Mouse (Mus musculus): Measurements from ENCODE around the gene Ubc.
"Not testable (repeated sequence)": the region's sequence is repeated elsewhere in the genome, so short reads cannot be mapped to it uniquely, and the experiment has no call there.

The Ubc gene

GRCm38 (mm10) chr5:125389579-125390441, at the start of gene Ubc:
Ubc (minus strand) TSS chr5:125390202.
- DNase-seq (ENCODE audit: extremely low spot score) = peak; percentile 94

DNA sequence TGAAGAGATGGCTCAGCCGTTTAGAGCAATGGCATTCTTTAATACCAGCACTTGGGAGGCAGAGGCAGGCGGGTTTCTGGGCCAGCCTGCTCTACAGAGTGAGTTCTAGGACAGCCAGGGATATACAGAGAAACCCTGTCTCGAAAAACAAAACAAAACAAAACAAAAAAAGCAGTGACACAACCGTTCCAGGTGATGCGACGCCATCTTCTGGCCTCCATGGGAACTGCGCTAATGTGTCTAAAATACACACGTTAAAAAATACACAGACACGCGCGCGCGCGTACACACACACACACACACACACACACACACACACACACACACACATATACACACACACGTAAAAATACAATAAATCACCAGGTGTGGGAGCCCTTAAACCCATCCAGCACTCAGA, 44.3 kb upstream of the Ubc start:
- not testable (repeated sequence) for DNase-seq (ENCODE audit: extremely low spot score)

DNA sequence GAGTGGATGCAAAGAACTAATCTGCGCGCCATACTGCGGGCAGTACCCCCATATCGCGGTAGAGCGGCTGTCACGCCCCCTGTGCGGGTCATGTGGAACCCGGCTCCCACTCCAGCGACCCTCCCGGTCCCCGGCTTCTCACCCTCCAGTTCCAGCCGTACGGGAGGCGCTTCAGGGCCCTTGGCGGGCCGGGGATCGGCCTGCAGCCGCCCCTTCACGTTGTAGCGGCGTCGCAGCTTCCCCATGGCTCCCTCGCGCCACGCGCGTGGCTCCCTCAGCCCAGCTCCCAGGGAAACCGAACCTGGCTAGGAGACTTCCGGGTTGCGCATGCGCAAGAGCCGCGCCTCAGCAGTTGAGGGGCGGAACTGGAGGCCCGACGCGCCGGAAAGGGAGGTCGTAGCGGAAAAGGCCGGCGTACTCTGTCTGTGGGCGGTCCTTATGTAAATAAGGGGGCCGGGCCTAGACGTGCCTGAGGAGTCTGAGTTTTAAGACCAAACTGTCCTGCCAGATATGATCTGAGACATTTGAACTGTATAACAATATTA, 43.9 kb upstream of the Ubc start, which contains the start of gene Dhx37:
Gene Dhx37, minus strand, starts transcription at position 329 of the 545 bp plus-strand sequence.
- DNase-seq (ENCODE audit: extremely low spot score) = peak; percentile 91

GRCm38 (mm10) chr5:125432324-125432723, 42.3 kb upstream of the Ubc start:
- not testable (repeated sequence) for DNase-seq (ENCODE audit: extremely low spot score)

DNA sequence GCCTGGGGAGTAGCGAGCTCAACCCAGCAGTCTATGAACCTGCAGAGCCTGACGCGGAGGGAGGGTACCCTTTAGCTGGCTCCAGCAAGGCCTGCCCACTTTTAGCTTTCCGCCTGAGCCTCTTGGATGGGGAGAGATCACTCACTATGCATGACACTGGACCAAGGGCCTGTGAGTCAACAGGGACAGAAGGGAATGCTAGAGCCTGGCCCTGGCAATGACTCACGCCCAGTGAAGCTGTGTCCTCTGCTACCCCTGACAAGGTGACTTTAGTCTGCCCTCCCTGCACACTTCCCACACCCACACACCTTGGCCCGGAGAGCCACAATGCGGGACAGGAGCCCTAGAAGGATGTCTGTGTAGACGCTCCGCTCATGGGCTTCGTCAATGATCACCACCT, 36.3 kb upstream of the Ubc start:
- no peak for DNase-seq (ENCODE audit: extremely low spot score)

GRCm38 (mm10) chr5:125425698-125426276, 35.8 kb upstream of the Ubc start:
- no peak for DNase-seq (ENCODE audit: extremely low spot score)

DNA sequence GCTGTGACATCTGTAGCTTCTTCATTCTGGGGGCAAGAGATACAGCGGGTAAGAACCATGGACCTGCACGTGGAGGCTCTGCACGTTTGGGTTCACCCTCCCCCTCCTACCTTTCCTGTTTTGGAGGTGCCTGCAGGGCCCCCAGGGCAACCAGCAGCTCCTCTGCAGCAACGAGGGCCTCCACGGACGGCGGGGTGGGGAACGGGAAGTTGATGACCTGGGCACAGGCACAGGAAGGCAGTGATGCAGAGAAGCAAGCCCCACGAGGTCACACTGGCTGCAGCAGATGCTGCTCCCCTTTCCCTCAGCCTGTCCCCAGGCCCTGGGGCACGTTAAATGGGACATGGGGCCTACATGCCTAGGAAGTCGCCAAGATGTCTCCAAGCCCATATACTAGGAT, 29.1 kb upstream of the Ubc start:
- no peak for DNase-seq (ENCODE audit: extremely low spot score)

DNA sequence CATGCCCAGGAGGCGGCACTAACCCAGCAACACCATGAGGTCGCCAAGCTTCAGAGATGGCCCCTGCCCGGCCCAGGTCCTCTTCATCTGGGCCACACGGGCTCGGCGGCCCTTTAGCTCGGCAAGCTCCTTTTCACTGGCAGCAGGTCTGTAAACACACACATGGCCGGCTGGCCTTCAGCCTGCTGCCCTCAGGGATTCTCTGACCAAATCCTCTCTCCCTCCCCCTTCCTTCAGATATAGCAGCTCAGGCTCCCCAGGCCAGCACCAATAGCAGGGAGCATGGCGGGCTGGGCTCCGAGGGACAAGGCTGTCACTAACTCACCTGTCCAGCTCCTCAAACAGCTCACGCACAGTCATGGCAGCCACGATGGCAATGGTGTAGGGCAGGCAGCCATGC, 28.6 kb upstream of the Ubc start:
- no peak for DNase-seq (ENCODE audit: extremely low spot score)

DNA sequence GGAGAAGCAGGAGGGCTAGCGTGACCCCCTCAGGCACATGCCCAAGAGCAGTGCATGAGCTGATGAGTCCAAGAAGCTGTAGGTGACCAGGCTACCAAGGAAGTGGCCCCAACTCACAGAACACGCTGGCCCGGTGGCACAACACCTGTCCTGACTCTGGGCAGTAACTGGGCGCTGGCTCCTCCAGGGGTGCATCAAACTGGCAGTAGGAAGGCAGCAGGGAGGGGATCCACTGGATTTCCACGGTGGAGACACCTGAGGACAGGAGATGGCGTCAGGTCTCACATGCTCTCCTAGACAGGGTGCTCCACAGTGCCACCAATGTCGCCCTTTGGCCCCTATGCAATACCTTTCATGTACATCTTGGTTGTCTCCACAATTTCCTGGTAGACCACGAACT, 26.2 kb upstream of the Ubc start:
- DNase-seq (ENCODE audit: extremely low spot score) = no peak

DNA sequence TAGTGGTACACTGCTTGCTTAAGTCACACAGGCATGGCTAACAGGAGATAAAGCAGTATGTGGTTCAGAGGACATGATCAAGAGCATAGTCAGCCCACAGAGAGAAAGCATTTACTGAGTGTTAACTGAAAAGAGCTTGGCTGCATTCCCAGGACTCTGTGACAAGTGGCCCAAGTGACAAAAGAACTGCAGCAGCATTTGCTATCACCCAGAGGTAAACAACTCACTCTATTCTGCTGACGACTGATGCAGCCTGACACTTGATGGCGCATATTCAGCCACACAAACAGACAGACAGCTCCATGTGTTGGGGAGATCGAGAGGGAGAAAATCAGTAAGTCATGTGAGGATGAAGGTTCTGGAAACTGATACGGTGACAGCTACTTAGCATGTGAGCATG, 23.8 kb upstream of the Ubc start:
- DNase-seq (ENCODE audit: extremely low spot score) = no peak

DNA sequence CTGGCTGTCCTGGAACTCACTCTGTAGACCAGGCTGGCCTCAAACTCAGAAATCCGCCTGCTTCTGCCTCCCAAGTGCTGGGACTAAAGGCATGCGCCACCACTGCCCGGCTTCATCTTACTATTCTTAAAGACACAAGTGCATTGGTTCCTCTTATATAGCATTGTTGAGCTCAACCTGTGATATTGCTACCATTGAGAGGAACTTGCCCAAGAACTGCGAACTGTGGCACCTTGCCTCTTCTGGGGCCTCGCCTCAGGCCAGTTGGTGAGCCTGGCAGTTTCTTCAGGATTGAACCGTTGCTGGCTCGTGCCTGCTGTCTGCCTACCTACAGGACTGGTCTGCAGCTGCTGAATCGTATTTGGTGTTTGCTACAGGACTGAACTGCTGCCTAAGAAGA, 22.5 kb upstream of the Ubc start:
- DNase-seq (ENCODE audit: extremely low spot score) = not testable (repeated sequence)

DNA sequence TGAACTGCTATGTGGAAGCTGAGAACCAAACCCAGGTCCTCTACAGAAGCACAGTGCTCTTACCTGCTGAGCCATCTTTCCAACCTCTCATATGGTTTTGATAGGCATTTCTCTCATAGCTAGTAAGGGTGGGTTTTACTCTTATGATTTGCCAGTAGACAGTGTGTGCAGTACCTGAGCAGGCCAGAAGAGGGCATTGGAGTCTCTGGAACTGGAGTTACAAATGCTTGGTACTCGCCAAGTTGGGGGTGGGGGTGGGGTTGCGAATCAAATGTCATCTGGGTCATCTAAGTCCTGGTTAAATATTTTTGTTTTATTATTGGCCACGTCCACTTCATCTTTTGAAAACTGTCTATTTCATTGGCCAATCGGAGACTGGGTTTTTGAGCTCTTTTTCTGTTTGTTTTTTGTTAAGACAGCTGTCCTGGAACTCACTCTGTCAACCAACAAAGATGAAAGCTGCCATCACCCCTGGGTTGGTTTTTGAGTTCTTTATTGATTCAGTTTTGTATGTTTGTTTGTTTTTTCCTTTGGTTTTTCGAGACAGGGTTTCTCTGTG, 22.0 kb upstream of the Ubc start:
- peak; percentile 62 for DNase-seq (ENCODE audit: extremely low spot score)

DNA sequence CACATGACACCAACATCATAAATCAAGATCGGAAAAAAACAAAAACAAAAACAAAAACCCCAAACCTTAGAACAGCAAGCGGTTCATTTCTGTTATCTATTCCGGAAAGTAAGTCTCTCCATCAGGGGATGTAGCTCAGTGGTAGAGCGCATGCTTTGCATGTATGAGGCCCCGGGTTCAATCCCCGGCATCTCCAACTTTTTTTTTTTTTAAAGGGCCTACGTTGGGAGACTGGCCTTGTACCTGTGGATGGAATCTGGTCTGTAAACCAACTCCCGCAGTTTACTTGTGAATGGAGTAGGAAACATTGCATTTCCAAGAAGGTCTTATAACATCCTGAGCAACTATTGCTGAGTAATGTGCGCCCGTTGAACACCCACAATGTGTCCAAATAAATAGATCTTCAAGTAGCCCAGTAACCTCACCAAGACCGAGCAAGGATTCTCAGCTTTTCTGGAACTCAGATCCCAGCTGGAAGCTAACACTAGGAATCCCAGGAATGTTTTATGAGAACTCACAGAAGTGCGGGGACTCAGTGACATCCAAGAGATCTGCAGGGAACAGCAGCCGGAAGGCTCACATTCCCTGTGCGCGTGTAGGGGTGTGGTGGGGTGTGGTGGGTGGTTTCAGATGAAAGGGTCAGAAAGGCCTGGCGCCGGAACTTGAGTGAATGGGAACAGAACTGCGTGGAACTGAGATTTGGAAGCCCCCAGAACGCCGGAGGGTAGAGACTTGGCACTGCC, 19.5 kb upstream of the Ubc start:
- DNase-seq (ENCODE audit: extremely low spot score) = peak; percentile 83

GRCm38 (mm10) chr5:125408842-125409241, 18.8 kb upstream of the Ubc start:
- DNase-seq (ENCODE audit: extremely low spot score) = peak; percentile 92

DNA sequence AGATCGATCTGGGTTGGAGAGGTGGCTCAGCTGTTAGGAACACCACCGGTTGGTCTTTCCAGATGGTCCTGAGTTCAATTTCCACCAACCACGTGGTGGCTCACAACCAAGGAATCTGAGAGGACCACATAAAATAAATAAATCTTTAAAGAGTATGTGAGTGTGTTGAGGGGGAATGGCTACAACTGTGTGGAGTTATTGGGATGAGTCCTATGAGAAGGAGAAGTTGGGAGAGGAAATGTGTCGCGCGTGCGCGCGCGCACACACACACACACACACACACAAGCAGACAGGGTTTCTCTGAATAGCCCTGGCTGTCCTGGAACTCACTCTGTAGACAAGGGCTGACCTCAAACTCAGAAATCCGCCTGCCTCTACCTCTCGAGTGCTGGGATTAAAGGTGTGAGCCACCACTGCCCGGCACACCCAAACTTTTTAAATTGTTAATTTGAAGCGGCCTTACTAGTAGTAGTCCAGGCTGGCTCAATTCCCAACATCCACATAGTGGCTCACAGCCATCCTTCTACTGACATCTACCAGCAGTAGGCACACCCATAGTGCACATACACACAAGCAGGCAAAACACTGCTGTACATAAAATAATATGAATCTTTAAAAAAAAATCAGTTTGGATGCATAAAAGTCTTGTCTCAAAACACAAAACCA, 18.0 kb upstream of the Ubc start:
- DNase-seq (ENCODE audit: extremely low spot score) = no peak

DNA sequence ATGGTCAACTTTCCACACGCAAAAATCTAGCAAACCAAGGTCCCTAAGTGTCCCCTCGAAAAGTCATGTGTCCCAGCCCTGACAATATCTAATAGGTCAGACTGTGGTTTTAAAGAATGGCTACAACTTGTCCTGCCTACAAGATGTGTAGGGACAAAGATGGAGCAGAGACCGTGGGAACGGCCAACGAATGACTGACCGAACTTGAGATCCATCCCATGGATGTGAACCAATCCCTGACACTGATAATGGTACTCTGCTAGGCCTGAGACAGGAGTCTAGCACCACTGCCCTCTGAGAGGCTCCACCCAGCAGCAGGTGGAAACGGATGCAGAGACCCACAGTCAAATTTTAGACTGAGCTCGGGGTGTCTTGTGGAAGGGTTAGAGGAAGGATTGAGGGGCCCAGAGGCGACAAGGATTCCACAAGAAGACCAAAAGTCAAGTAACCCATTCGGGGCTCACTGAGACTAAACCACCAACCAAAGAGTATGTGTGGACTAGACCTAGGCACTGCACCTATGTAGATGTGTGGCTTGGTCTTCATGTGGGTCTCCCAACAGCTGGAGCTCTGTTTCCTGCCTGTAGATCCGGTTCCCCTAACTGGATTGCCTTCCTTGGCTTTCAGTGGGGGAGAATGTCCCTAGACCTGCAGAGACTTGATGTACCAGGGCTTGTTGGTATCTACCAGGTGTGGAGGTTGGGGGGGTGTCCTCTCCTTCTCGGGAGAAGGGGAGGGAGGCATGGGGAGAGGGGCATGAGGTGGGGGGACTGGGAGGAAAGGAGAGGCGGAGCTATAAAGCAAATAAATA, 17.2 kb upstream of the Ubc start:
- no peak for DNase-seq (ENCODE audit: extremely low spot score)

DNA sequence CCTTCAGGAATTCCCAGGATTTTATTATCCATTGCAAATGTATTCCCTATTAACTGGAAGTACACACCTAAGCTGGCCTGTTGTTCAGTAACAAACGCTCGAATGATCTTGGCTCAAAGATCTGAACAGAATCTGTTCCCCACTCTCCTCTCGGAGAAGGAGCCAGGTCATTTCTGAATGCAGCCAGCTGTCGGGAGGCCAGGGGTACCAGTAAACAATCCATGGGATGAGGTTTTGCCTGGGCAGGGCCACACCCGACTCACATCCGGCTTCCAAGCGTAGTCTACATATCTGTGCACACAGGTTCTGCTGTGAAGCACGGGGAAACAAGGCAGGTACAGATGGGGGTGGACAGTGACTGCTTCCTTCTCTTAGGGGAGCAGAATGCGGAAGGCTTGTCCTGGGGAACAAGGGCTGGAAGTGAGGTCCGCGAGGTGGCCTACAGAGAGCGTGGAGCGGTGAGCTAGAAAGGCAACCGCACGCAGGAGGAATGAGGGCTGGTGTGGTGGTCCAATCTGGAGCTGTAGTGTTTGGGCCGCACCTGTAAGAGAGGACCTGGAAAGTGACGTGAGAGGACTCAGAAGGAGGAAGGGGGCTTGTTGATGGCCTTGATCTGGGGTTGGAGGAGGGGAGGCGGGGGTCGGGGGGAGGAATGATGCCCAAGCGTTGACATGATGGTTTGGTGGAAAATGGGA, 16.5 kb upstream of the Ubc start:
- DNase-seq (ENCODE audit: extremely low spot score) = no peak

- DNase-seq (ENCODE audit: extremely low spot score) = peak; percentile 93
Observed at GRCm38 (mm10) chr5:125405546-125406248, 15.7 kb upstream of the Ubc start.

DNA sequence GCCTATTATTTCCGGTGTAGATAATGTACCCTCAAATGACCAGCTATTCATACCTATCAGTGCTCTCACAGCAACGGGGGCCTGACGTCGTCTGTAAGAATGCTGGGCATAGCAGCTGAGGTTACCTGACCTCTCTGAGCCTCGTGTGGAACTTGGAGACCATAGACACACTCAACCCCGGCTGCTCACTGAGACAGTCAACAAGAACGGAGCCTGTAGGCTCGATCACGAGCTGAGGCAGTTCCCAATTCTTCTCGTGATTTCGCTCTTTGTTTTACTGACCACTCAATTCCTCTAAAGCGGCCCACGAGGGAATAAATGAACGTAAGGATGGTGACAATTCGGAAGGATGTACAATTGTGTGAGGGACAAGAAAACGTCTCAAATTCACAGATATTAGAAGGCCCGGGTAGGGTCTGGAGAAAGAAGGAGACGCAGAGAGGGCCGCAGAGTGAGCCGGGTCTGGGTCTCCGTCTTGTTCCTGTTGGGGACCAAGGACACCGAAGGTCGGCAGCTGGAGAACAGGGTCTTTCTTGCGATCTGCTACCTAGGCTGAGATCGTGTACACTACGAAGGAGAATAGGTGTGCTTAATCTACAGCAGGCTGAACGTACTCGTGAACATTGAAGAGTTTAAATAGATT, 15.0 kb upstream of the Ubc start:
- DNase-seq (ENCODE audit: extremely low spot score) = peak; percentile 89
